Mouse (Mus musculus): Measurements from ENCODE around the gene Nt5dc1.
"Not testable (repeated sequence)": the region's sequence is repeated elsewhere in the genome, so short reads cannot be mapped to it uniquely, and the experiment has no call there.

Gene Nt5dc1

DNA sequence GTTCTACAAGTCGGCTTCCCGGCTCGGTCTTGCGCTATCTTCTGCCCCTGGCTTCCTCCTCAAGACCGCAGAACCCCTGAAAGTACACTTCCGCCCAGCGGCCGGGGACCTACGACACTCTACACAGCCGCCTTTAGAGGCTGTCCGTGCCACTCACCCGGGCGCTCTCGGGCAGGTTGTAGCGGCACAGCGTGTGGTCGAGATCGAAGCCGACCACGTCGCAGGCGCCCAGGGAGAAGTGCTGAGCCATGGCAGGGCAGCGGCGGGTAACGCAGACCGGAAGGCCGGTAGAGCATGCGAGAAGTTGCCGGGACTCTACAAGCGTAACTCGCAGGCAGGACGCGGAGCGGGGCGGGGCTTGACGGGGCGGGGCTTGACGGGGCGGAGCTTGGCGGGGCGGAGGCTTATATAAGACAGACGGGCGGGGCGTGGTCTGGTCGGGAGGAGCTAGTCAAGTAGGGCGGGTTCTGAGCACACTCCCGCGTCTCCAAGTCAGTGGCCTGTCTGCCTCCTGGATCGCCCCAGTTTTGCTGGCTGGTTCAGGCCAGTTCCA is at the start of gene Nt5dc1:
TSS of gene Nt5dc1 (minus strand) at position 349 of the 553 bp plus-strand sequence.
- DNase-seq: peak; percentile 95

DNA sequence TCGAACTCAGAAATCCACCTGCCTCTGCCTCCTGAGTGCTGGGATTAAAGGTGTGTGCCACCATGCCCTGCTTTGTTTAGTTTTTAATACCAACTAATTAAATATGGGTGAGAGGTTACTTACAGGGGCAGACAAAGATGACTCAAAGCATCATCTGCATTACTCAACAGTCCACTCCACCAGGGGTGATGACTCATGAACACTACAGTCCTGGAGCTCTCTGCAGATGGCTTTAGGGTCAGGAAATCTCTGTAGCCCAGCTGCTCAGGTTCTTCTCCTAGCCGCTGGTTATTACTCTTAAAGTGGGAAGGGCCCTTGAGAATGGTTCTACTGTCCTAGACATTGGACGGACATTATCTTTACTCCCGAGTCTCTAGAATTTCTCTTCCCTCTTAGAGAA is 46.0 kb upstream of the Nt5dc1 start:
- DNase-seq: no peak

DNA sequence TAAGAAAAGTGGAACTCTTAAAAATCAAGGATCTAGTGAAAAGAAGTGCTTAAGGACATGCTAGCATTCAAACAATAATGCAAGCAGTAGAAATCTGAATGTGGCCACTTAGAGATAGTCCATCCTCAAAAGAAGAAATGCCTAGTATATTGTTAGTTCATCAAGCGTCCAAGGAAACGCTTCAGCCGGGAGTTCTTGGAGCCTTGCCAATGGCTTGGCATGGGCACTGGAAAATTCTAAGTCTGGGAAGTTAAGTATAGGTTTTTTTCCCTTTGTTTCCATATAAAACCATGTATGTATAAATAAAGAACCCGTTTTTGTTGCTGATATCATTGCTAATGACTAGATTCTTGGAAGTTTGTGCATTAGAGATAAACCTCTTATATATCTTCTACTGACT is 43.1 kb upstream of the Nt5dc1 start:
- peak; percentile 11 for DNase-seq

DNA sequence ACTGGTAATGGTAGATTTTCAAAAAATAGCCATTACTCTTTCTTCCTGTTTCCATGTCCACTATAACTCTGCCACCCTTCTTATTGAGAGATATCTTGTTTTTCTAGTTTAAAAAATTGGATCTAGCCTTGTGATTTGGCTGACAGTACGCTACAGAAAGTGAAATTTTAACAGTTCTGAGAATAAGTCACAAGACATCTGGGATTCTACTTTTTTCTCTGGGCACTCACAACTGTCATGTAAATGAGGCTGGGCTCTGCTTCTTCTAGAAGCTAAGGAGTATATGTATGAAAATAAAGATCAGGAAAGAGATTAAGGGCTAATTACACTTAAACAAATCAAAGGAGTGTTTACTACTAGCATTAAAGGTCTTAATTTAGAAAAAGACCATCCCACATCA is 31.1 kb upstream of the Nt5dc1 start:
- DNase-seq: no peak

DNA sequence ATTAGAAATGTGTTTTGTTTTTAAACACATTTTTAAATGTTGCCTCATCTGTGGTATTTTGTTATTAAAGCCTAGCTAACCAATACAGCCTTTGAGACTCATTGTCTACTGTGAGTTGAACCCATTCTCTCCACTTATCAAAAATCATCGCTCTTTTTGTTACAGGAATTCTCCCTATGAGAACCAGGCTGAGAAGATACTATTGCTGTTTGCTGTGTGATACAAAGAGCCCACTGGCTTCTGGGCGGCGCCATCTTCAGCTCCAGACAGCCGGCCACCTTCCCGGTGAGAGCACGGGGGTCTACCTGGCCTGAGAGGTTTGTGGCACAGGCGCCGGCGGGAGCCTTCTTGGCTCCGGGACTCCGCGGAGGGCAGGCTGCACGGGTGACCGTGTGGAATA is 15.8 kb upstream of the Nt5dc1 start:
- DNase-seq: not testable (repeated sequence)

DNA sequence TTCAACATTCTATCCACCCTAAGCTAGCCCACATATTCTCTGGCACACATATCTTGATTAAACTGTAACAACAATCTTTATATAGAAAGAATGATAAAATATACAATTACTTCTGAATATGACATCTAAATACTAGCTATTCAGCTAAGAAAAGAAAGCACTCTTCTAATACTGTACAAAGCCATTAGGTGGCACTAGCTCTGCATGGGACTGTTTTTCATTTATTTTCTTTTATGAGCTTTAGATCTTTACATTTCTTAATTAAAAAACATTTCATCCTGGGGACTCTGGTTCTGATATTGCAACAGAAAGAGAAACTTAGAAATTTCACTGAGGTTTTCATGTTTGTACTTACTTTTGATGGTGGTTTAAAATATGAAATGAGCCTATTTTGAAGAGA is 13.4 kb upstream of the Nt5dc1 start:
- DNase-seq: no peak

DNA sequence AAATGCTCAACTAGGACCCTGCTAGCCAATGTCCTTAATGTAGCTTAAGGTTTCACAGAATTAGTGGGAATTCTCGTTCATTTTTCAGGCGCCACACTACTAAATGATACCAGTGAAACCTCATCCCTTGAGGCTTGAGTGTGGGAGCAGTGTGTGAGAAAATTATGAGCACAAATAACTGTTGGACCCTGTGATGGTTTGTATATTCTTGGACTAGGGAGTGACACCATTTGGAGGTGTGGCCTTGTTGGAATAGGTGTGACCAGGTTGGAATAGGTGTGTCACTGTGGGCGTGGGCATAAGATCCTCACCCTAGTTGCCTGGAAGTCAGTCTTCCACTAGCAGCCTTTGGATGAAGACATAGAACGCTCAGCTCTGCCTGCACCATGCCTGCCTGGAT is 442 bp upstream of the Nt5dc1 start:
- DNase-seq: not testable (repeated sequence)

DNA sequence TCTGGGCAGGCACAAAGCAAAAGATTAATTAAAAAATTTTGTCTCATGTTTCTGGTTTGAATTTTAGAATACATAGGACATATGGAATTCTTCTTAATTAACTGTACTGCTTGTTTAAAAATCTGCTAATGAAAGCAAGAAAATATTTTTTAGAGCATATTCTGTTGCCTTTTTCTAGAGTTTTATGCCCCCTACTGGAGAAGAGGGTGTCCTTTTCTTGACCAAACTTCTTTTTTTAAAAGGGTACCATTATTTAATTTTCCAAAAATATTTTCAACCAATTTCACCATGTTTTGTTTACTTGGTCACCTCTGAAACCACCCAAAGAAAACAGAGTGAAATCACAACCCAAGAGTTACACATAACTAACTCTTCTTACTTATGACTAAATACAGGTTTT is 19.1 kb downstream of the Nt5dc1 start:
- no peak for DNase-seq

DNA sequence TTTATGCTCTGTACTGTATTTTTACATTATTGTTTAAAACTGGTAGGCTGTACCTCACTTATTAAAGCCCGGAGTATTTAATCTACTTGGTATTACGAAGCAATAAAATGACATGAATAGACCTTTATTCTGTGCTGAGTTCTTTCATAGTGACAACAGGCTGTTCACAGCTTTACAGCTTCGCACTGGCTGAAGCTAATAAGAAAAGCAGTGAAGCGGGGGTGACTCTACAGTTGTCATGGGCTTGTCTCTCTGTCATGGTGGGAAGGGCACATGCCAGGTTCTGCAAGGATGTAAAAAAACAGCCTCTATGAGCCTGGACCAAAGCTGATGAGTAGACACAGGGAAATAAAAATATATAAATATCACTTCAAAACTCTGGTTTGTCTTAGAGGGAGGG is 21.4 kb downstream of the Nt5dc1 start:
- DNase-seq: no peak

DNA sequence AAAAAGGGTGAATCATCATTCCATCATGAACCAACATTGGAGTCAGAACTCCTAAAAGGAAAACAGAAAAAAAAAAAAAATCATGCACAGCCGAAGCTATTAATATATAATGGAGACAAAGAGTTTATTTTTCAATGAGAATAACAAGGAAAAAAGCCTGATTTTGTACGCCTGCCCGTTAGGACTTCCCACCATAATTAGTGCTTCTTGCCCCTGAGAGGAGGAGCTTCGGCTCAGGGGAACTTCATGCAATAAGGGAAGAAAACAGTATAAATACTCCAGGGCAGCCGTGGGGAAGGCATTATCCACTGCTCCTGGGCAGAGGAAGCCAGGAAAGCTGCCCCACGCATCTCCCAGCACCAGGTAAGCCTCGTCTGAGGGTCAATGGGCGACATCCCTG is 28.7 kb downstream of the Nt5dc1 start, which contains the start of gene Col10a1:
TSS of gene Col10a1 (plus strand) at position 301 of the 400 bp plus-strand sequence.
- DNase-seq: no peak

DNA sequence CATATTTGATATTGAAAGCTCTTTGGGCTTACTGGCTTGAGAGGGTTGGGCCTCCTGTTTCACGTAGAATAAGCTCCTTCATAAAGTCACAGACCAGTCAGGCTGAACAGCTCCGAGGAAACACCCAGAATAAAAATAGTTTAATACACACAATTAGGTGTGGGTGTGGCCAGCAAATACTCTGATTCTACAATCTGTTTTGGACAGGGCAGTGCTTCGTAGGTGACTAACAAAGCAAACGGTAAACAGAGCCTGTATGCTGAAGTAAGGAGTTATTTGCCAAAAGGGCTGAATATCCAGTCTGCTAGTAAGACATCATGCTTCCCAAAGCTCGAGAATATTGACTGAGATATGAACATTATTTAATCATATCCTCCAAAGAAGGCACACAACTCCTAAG is 32.7 kb downstream of the Nt5dc1 start:
- no peak for DNase-seq

DNA sequence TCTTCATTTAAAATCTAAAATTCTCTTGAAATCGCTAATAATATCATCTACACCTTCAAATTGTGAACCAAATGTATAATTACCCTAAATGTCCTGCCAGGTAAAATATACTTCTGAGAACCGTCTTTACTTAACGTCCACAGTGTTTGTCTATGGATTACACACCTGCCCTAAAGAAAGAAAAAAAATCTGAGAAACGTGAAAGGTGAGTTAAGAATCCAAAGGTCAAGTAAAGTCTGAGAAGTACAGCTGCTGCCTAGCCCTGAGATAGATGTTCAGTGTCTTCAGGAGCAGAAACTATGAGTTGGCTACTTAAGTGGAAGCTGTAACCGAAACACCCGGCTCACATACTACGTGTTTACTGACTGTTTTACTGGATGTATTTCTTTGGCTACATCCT is 45.0 kb downstream of the Nt5dc1 start:
- DNase-seq: no peak

DNA sequence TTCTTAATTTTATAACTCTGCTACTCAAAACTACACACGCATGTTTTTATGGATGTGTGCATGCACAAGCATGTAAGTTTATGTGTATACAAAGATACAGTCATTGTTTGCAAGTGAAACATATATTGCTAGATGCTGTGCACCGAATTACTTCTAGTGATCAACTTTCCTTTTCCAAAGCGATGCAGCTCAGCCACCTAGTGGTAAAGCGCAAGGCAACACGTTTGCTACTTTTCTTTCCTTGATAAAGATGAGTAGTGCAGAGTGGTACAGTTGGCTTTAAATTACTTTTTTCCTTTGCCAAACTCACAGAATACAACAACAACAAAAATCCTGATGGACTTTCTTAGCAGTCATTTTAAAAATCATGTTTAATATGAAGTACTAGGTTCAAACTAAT is 50.2 kb downstream of the Nt5dc1 start:
- DNase-seq: no peak

DNA sequence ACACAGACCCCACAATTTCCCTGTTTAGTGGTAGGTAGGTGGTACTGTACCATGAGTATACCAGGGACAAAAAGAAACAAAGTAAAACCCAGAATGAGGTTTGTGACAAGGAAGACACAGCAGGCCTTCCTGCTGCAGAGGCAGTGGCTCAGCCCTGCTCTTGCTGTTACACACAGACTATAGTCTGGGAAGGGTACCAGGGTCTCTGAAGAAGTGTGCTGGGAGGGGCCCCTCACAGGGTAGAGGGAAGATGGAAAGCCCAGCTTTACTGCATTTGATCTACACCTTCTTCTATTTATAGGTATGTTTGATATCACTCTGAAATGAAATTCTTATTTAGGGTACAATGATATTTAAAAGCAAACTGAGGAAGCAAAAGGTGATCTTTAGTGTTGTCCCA is 54.6 kb downstream of the Nt5dc1 start:
- peak; percentile 50 for DNase-seq

DNA sequence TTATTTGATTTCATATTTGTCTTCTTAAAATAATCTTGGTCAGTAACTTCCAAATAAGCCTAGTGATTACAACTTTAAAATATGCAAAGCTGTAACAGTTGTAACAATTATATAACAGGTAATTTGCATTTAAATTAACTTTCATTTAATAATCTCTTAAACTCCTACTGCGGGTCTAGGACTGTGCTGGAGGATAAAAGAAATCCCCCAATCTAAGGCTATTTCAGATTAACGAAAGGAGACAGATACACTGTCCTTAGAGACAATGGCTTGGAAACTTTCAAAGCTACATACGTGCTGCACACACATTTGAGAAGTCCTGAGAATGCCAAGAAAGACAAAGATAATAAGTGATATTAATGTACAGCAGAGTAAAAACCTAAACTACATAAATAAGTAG is 60.1 kb downstream of the Nt5dc1 start:
- no peak for DNase-seq

DNA sequence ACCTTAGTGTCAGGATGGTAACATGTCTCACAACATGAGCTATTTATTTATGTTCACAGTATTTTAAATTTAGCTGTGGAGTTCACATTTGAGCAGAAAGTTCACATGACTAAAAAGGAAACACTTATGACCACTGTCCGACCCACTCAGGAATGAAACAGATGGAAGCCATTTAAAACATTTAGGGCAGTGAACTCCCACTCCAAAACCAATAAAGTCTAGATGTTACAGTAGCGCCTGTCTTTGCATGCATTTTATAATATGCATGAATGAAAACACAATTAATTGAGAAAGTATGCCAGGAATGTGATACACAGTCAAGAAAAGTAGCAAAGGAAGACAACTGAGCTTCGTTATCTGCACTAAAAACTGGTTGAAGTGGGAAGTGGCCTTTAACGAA is 66.2 kb downstream of the Nt5dc1 start:
- DNase-seq: no peak

DNA sequence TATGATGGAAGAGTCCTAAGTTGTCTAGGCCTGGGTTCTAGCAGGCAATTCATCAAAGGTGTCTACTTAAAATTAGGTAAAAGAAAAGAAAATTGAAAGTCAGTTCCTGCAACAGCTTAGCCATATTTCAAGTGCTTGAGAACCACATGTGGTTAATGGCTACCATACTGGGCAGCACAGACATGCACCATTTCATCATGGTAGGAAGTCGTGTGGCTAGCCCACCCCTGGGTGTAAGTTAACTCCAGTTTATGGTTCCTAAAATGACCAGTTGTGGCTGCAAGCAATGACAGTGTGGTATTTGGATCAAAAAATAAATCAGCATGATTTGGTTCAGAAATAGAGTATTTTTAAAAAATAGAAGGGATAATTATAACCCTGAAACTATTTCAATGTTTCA is 76.5 kb downstream of the Nt5dc1 start:
- no peak for DNase-seq

DNA sequence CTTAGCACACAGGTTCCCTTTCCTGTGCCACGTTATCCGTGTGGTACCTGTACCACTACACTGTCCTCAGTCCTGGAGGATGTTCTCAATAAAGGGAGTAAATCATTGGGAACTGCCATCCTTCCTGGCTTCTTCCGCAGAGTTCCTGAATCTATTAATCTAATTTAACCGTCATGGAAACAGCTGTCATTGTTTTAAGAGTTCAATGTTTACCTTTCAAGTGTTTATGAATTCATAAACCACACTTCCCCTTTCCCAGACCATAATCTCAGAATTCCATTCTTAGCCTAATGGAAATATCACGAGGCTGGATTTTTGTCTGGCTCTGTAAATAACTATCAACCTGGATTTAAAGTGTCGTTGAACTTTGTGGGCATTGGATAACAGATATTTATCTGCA is 77.3 kb downstream of the Nt5dc1 start:
- no peak for DNase-seq

DNA sequence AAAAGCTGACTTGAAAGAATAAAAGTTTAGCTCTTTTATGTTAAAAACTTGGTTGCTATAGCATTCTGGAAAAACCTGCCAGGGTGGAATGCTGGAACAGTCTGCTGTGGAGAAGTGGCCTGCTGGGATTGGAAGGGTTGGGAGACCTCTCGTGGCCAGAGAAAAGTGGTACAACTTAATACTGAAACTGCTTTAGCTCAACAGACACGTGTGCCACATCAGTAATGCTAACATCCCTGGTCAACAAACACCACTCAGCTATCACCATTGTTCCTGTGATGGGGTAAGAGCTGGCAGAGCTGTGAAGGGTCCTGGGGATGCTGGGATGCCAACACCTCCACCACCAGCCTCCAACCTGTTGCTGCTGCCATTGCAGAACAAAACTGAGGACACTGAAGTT is 90.0 kb downstream of the Nt5dc1 start:
- peak; percentile 71 for DNase-seq

DNA sequence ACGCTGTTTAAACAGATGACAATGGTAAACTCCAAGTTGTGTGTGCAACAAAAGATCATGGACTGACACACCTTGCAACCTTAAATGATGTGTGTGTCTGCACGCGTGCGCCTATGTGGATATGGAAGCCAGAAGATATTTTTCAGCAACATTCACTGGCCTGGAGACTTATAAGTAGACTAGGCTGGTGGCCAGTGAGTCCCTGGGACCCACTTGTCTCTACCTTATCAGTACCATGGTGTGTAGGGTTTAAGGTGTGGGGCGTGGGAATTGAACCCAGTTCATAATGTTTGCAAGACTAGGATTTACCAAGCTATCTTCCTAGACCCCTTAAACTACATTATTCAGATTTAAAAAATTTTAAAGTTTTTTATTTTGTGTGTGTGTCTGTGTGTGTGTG is 91.2 kb downstream of the Nt5dc1 start:
- DNase-seq: no peak

DNA sequence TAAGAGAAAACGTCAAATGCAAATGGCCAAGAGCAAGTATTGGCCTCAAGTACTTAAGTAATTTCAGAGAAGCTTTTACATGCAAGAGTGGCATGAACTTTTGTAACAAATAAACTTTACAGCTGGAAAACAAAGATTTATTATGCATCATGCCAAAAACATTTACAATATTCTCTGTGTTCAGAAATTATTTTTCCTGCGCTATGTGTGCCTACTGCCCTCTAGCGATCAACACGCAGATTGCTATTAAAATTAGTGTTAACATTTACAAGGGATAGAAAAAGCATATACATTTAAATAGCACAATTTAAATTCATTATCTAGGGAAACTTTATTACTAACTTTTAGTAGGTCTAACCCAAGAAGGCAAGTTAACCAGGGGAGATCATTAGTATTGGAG is 91.7 kb downstream of the Nt5dc1 start:
- DNase-seq: peak; percentile 39

DNA sequence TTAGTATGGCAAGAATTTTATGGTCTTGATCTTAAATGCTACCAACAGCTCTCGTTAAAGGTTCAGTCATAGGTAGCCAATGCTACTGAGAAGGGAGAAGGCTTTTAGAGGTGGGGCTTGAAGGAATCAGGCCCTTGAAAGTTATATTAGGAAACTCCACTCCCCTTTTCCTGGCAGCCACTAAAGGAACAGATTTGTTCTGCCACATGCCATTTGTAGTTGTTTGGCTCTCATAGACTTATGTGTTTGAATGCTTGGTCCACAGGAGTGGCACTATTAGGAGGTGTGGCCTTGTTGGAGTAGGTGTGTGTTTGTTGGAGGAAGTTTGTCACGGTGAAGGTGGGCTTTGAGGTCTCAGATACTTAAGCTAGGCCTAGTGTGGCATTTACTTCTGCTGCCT is 97.5 kb downstream of the Nt5dc1 start:
- DNase-seq: peak; percentile 34

DNA sequence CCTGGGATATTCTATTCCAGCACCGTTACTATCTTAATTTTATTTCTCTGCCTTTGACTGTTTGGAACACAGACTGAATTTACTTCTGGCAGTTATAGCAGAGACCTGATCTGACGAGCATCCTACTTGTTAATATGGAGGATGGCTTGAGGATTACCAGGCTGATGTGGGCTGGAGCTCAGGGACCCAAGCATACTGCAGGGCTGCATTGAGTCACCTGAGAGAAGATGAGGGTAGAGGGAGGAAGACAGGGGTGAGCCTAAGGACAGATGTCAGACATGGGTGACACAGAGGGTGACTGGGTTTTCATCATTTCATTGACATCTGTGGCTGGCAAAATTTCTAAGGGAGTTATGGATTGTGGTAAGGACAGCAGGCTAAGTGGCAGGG is 101.1 kb downstream of the Nt5dc1 start:
- DNase-seq: no peak

DNA sequence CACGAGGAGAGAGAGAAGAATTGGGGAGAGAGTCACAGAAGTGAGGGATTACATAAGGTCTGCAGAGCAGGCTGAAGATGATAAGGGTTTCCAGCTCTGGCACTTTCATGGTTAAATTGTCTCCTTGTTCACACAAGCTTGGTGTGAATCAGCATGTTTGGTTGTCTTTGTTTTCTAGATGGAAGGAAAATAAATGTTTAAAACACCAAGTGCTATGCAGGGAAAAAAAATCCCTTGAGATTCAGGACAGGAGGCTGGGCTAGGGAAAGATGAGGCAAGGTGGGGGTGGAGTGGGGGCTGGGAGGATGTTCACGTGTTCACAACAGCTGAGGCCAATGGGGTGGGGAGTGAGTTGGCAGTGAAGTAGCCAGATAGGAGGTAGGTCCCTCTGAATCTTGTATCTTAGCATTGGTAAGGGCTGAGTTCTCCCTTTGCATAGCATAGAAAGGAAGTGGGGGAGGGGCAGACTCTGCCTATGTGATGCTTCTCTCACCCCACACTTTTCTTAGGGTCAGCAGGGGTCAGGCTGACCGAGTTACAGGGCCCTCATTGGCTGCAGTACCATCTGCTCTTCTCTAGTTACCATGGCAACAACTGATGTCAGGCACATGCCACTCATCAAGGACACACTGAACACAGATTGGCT is 101.7 kb downstream of the Nt5dc1 start:
- peak; percentile 38 for DNase-seq

DNA sequence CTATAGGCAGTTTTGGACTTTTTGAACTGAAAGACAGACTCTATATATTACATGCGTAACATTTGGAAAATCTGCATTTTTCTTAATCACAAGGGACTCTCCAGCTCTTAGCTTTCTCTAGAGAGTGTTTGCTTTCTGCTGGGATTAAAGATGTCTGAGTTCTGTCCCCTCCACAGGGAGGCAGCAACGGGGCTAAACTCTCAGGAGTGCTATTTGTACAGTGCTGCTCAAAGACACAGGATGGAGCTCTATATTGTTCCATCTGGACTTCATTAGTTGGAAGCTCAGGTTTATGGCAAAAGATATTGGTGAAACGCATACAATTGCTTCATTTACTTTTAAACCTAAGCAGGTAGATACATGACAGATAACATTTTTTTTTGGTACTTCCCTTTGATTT is 105.8 kb downstream of the Nt5dc1 start:
- DNase-seq: no peak

Measured in lung, postnatal 36 days (tissue).